Mouse (Mus musculus) myocyte (in vitro differentiated cells): ENCODE results near the gene Cpsf4l.

Experiments
- CEBPB ChIP-seq: IDR thresholded peaks from 2 replicates; pipeline ENCODE4 v1.6.1; 2011; ENCODE audit warnings: mild to moderate bottlenecking, moderate library complexity; ENCODE audit not compliant: poor library complexity, insufficient read depth, severe bottlenecking
- E2F4 ChIP-seq: IDR thresholded peaks from one replicate; pipeline ENCODE4 v1.6.1; 2011; ENCODE audit warnings: mild to moderate bottlenecking, control low read depth, moderate library complexity; ENCODE audit not compliant: insufficient read depth
- MAX ChIP-seq: IDR thresholded peaks from one replicate; pipeline ENCODE4 v1.6.1; 2011; ENCODE audit warnings: low read depth, mild to moderate bottlenecking, control low read depth
- MYOG ChIP-seq, 3 experiments: IDR thresholded peaks; one replicate each; pipeline ENCODE4 v1.6.1; 2011; ENCODE audit warnings: control low read depth in 2 of 3, low read depth in 2 of 3, mild to moderate bottlenecking in 2 of 3; ENCODE audit not compliant: insufficient read length in 2 of 3, control insufficient read depth in 1 of 3, insufficient read depth in 1 of 3
- POLR2A ChIP-seq: IDR thresholded peaks from one replicate; pipeline ENCODE4 v1.6.1; 2011; ENCODE audit warnings: low read depth, mild to moderate bottlenecking, control low read depth, moderate library complexity; ENCODE audit not compliant: insufficient read length
- REST ChIP-seq: IDR thresholded peaks from one replicate; pipeline ENCODE4 v1.6.1; 2011; ENCODE audit warnings: mild to moderate bottlenecking, control low read depth, moderate library complexity; ENCODE audit not compliant: insufficient read depth, insufficient read length
- SRF ChIP-seq: IDR thresholded peaks from one replicate; pipeline ENCODE4 v1.6.1; 2011; ENCODE audit warnings: low read depth; ENCODE audit not compliant: control insufficient read depth, insufficient read length
- TCF12 ChIP-seq: IDR thresholded peaks from one replicate; pipeline ENCODE4 v1.6.1; 2011; ENCODE audit warnings: mild to moderate bottlenecking, control low read depth; ENCODE audit not compliant: poor library complexity, insufficient read depth, severe bottlenecking
- USF1 ChIP-seq: IDR thresholded peaks from one replicate; pipeline ENCODE4 v1.6.1; 2011; ENCODE audit warnings: low read depth, mild to moderate bottlenecking, control low read depth, moderate library complexity

DNA sequence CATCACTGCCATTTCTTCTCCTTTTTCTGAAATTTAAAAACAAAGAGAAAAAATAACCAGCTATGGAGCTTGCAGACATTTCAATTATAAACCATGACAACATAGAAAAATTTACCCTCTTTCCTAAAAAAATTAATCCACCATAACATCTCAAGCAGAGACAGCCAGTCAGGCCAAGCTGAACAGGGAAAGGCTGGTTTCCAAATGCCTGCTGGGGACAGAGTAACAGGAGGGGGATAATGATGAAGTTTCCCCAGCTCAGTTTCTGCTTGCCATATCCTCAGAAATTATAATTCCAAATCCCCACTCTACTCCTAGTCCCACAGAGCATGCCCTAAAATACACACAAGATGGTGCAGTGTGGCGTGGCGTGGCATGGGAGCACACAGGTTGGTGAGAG lies 32.4 kb downstream of the Cpsf4l start:
- TF ChIP-seq POLR2A, result no peak
- no peak for TF ChIP-seq CEBPB
- no peak for TF ChIP-seq TCF12
- no peak for TF ChIP-seq REST
- TF ChIP-seq E2F4, result no peak
- no peak for TF ChIP-seq MYOG (IDR thresholded peaks at IDR 0.05; ENCODE audit: control insufficient read depth in 1 of 3, insufficient read depth in 1 of 3, insufficient read length in 2 of 3, low read depth in 2 of 3)
- no peak for TF ChIP-seq SRF
- no peak for TF ChIP-seq MAX
- TF ChIP-seq USF1, result no peak
